Mouse (Mus musculus) liver, embryonic 12.5 days (tissue): ENCODE data around the gene Uox. TPM values are rescaled to one million over a fixed set of nuclear protein-coding genes. Genes with fewer than 3 reads are reported as not detected.

Source experiments
- ATAC-seq: fragments of 200-750 bp; cut with Nextera tagmentation; 2 replicates; pipeline ENCODE4 v1.8.0; 2017; ENCODE audit warnings: moderate number of reproducible peaks, mild to moderate bottlenecking, moderate library complexity
- H3K27ac ChIP-seq: fragments of 300-500 bp; sonication (generic); 2 replicates; pipeline ENCODE4 v1.5.1; 2016; ENCODE audit warnings: mild to moderate bottlenecking
- H3K27me3 ChIP-seq: fragments of 300-500 bp; sonication (generic); replicated peaks from 2 replicates; pipeline ENCODE4 v1.6.1; 2016; ENCODE audit warnings: mild to moderate bottlenecking, moderate library complexity
- H3K36me3 ChIP-seq: fragments of 300-500 bp; sonication (generic); 2 replicates; pipeline ENCODE4 v1.6.1; 2016; ENCODE audit warnings: mild to moderate bottlenecking, moderate library complexity
- H3K4me1 ChIP-seq: fragments of 300-500 bp; sonication (generic); 2 replicates; pipeline ENCODE4 v1.6.1; 2016
- H3K4me2 ChIP-seq: fragments of 300-500 bp; sonication (generic); 2 replicates; pipeline ENCODE4 v1.6.1; 2016; ENCODE audit warnings: mild to moderate bottlenecking, moderate library complexity
- H3K4me3 ChIP-seq: fragments of 300-500 bp; sonication (generic); 2 replicates; pipeline ENCODE4 v1.5.1; 2016; ENCODE audit warnings: mild to moderate bottlenecking, moderate library complexity
- H3K9ac ChIP-seq: fragments of 300-500 bp; sonication (generic); 2 replicates; pipeline ENCODE4 v1.6.1; 2016; ENCODE audit warnings: mild to moderate bottlenecking, moderate library complexity
- H3K9me3 ChIP-seq: fragments of 300-500 bp; sonication (generic); replicated peaks from 2 replicates; pipeline ENCODE4 v1.6.1; 2016; ENCODE audit warnings: mild to moderate bottlenecking, moderate library complexity
- WGBS: fragments of 180-500 bp; shearing (Covaris S2); methylation state at CpG from one replicate; pipeline ENCODE4 v1.1.7; 2016; ENCODE audit not compliant: insufficient replicate concordance; 5-methylcytosine and 5-hydroxymethylcytosine counted together
- polyA plus RNA-seq: library from polyadenylated mRNA; unstranded; fragments of >200 nt; fragmentation: Nextera tagmentation; extraction: Ambion mirVana; gene quantifications from 2 replicates; pipeline ENCODE4 v1.2.1, GENCODE M21; 2016

Gene Uox
- polyA plus RNA-seq, 1 experiment from 2014 or later, result 0.87 TPM

GRCm38 (mm10) chr3:146611261-146611660, 41.0 kb downstream of the Uox start:
- no peaks in the 10 kb centered on the region for H3K27me3 ChIP-seq
- no peak overlapping the region for H3K9ac ChIP-seq
- H3K36me3 ChIP-seq, result no peaks in the 10 kb centered on the region
- no peak overlapping the region for H3K4me3 ChIP-seq
- no peak overlapping the region for H3K4me2 ChIP-seq
- H3K9me3 ChIP-seq, result no peaks in the 10 kb centered on the region
- H3K27ac ChIP-seq, result no peak overlapping the region
- peaks cover 6% of the 10 kb centered on the region for H3K4me1 ChIP-seq
- ATAC-seq, result no peak
- 75% methylated on average over 4 of the region's 4 CpGs for WGBS

- no peak overlapping the region for H3K4me3 ChIP-seq
- no peak overlapping the region for H3K27ac ChIP-seq
- H3K9ac ChIP-seq, result no peak overlapping the region
- no peak for ATAC-seq
- no peaks in the 10 kb centered on the region for H3K9me3 ChIP-seq
- H3K36me3 ChIP-seq, result no peaks in the 10 kb centered on the region
- H3K27me3 ChIP-seq, result no peaks in the 10 kb centered on the region
- WGBS, result 59% methylated on average over 4 of the region's 4 CpGs
- no peak overlapping the region for H3K4me2 ChIP-seq
- H3K4me1 ChIP-seq, result peaks cover 6% of the 10 kb centered on the region
Measured at GRCm38 (mm10) chr3:146611821-146612220, 41.6 kb downstream of the Uox start.

DNA sequence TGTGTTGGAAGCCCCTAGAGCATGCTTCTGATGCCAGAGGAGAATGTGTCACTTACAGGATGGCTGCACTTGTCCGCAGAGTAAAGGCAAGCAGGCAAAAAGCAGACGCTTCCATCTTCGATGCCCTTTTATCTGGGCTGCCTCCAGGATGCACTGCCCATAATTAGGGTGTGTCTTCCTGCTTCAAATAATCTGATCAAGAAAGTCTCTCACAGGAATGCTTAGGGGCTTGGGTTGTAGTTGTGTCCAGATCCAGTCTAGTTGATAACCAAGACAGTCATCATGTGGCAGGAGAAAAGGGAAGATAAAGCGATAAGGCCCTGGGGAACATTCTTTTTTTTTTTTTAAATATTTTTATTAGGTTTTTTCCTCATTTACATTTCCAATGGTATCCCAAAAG, 45.3 kb downstream of the Uox start, which contains the start of gene Dnase2b:
Gene Dnase2b (minus strand): TSS at position 101 of the 400 bp plus-strand sequence.
- 58% methylated on average over 4 of the region's 4 CpGs for WGBS

GRCm38 (mm10) chr3:146616533-146617283, 46.5 kb downstream of the Uox start:
- no peak overlapping the region for H3K9ac ChIP-seq
- no peaks in the 10 kb centered on the region for H3K9me3 ChIP-seq
- H3K4me3 ChIP-seq, result no peak overlapping the region
- peaks cover 19% of the 10 kb centered on the region for H3K4me1 ChIP-seq
- H3K4me2 ChIP-seq, result no peak overlapping the region
- H3K27ac ChIP-seq, result no peak overlapping the region
- no peaks in the 10 kb centered on the region for H3K36me3 ChIP-seq
- 62% methylated on average over 5 of the region's 5 CpGs for WGBS
- H3K27me3 ChIP-seq, result 0 out of 2 replicates have a peak, but pooled peaks cover 4% of the 10 kb centered on the region
- ATAC-seq, result no peak

More for the DNA sequence above, 45.3 kb downstream of the Uox start, which contains the start of gene Dnase2b:
- Histone ChIP-seq H3K27ac (no peak within 1 kb of the TSS), H3K4me3 (no peak within 1 kb of the TSS), H3K27me3 (no peaks in the 10 kb centered on the region), H3K9me3 (no peaks in the 10 kb centered on the region), H3K4me1 (peaks cover 19% of the 10 kb centered on the region), H3K36me3 (no peaks in the 10 kb centered on the region), H3K4me2 (no peak within 1 kb of the TSS), H3K9ac (no peak within 1 kb of the TSS)
- ATAC-seq, result no peak

- no peaks in the 10 kb centered on the region for H3K9me3 ChIP-seq
- 0 out of 2 replicates have a peak, but pooled peaks cover 4% of the 10 kb centered on the region for H3K27me3 ChIP-seq
- H3K4me1 ChIP-seq, result peaks cover 19% of the 10 kb centered on the region
- no peak overlapping the region for H3K27ac ChIP-seq
- H3K36me3 ChIP-seq, result no peaks in the 10 kb centered on the region
- 0 out of 2 replicates have a peak overlapping the region, but pooled peaks have one; percentile 1 for H3K4me2 ChIP-seq
- H3K9ac ChIP-seq, result no peak overlapping the region
- H3K4me3 ChIP-seq, result no peak overlapping the region
- peak; percentile 60 for ATAC-seq
Measured at GRCm38 (mm10) chr3:146617946-146618345, 47.7 kb downstream of the Uox start.

DNA sequence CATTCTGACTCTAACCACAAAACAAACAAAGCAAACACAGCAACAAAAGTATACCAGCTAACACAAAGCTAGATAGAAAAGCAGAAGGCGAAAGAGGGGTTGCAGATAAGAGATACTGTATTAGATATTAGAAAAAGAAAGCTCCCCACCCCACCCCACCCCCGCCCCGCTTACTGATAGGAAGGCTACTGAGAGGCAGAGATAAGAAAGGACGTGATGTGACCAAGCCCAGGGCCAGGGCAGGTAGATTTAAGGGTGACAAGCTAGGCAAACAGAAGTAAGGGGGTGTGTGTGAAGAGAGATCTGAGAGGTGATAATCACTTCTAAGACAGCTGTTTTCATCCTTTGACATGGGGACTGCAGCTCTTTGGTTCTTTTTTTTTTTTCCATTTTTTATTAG, 48.1 kb downstream of the Uox start:
- WGBS, result 30% methylated on average over 4 of the region's 4 CpGs

GRCm38 (mm10) chr3:146620101-146620500, 49.9 kb downstream of the Uox start:
- Histone ChIP-seq H3K27me3 (0 out of 2 replicates have a peak, but pooled peaks cover 4% of the 10 kb centered on the region), H3K9me3 (no peaks in the 10 kb centered on the region), H3K27ac (no peak overlapping the region), H3K4me2 (no peak overlapping the region), H3K36me3 (no peaks in the 10 kb centered on the region), H3K9ac (no peak overlapping the region), H3K4me3 (no peak overlapping the region), H3K4me1 (peaks cover 19% of the 10 kb centered on the region)
- no peak for ATAC-seq
- 71% methylated on average over 10 of the region's 10 CpGs for WGBS

More for the DNA sequence above, 48.1 kb downstream of the Uox start:
- 0 out of 2 replicates have a peak overlapping the region, but pooled peaks have one; percentile 1 for H3K4me2 ChIP-seq
- ATAC-seq, result peak; percentile 60
- H3K27me3 ChIP-seq, result 0 out of 2 replicates have a peak, but pooled peaks cover 4% of the 10 kb centered on the region
- no peak overlapping the region for H3K4me3 ChIP-seq
- no peaks in the 10 kb centered on the region for H3K9me3 ChIP-seq
- H3K27ac ChIP-seq, result no peak overlapping the region
- H3K36me3 ChIP-seq, result no peaks in the 10 kb centered on the region
- no peak overlapping the region for H3K9ac ChIP-seq
- peaks cover 19% of the 10 kb centered on the region for H3K4me1 ChIP-seq

GRCm38 (mm10) chr3:146620555-146621249, 50.5 kb downstream of the Uox start:
- H3K27me3 ChIP-seq, result 0 out of 2 replicates have a peak, but pooled peaks cover 4% of the 10 kb centered on the region
- H3K36me3 ChIP-seq, result no peaks in the 10 kb centered on the region
- peaks cover 13% of the 10 kb centered on the region for H3K4me1 ChIP-seq
- no peak for ATAC-seq
- 73% methylated on average over 14 of the region's 14 CpGs for WGBS
- H3K27ac ChIP-seq, result no peak overlapping the region
- H3K4me2 ChIP-seq, result no peak overlapping the region
- no peak overlapping the region for H3K9ac ChIP-seq
- no peaks in the 10 kb centered on the region for H3K9me3 ChIP-seq
- H3K4me3 ChIP-seq, result no peak overlapping the region

DNA sequence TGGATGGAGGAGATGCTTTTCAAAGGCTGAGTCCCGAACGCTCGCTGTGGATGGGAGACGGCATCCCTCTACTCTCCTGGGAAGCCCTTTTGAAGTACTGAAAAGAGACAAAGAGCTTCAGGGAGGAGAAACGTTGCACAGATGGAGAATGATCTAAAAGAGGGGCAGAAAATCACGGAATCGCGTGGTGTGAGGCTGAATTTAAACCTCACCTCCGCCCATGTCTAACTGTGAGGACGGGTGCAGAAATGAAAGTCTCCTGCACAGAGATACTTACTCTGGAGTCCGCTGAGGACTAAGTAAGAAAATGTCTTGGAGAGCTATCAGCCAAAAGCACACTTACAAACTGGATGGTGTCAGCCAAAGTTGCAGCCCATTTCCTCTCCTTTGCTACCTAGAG, 51.7 kb downstream of the Uox start:
- Histone ChIP-seq H3K27ac (no peak overlapping the region), H3K9ac (no peak overlapping the region), H3K9me3 (no peaks in the 10 kb centered on the region), H3K4me3 (no peak overlapping the region), H3K36me3 (no peaks in the 10 kb centered on the region), H3K4me1 (peaks cover 12% of the 10 kb centered on the region), H3K4me2 (no peak overlapping the region), H3K27me3 (0 out of 2 replicates have a peak, but pooled peaks cover 4% of the 10 kb centered on the region)
- 81% methylated on average over 11 of the region's 11 CpGs for WGBS
- no peak for ATAC-seq

DNA sequence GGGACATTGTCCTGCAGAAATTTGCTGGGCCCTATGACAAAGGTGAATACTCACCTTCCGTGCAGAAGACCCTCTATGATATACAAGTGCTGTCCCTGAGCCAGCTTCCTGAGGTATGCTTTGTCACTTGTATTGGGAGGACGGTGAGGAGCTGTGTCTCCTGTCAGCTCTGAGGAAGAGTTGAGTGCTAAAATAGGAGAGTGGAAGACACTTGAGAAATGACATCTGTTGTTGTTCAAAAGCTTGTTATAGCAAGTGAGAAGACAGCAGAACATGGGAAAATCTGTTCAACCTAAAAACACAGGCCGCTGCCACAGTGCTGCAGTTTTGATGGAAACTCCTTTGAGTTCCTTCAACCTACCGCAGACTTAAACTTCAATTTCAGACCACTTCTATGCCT, 55.5 kb downstream of the Uox start:
- Histone ChIP-seq H3K36me3 (no peaks in the 10 kb centered on the region), H3K4me2 (no peak overlapping the region), H3K4me3 (no peak overlapping the region), H3K27ac (no peak overlapping the region), H3K4me1 (0 out of 2 replicates have a peak, but pooled peaks cover 6% of the 10 kb centered on the region), H3K27me3 (0 out of 2 replicates have a peak, but pooled peaks cover 4% of the 10 kb centered on the region), H3K9me3 (no peaks in the 10 kb centered on the region), H3K9ac (no peak overlapping the region)
- 80% methylated on average over 4 of the region's 4 CpGs for WGBS
- no peak for ATAC-seq

DNA sequence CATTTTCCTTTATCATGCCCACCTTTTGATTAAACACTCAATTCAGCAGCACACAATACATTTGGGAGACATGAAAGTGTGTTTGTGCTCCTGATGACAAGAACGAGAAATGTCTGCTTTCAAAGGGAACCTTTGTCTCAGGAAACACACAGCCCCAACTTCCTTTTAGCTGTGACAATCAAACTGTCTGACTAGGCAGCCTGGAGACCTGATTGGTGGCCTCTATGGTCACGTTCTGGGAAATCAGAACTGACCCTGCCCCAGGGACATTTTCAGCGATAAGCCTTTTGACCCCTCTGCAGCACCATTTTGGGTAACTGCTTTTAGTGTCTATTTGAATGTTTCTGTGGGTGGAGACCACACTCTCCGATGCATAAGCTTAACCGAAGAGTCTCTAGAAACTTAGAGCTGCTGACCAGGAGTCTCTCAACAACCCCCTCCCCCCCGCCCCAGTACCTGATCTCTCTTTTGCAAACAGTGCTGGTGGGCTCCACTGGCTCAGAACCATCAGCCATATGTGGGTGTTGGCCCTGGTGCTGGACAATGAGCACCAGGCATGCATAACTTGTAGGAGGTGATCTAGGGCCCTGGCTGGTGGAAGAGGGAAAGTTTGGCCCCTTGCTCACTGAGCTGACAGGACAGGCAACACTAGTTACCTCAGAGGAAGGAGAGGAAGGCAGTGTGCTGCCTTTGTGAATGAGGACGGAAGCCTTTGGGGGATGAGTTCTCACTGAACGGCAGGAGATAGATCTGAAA, 58.2 kb downstream of the Uox start:
- H3K27ac ChIP-seq, result no peak overlapping the region
- ATAC-seq, result no peak

More for the DNA sequence above, 58.2 kb downstream of the Uox start:
- Histone ChIP-seq H3K9ac (no peak overlapping the region), H3K4me2 (no peak overlapping the region), H3K4me3 (no peak overlapping the region), H3K9me3 (no peaks in the 10 kb centered on the region), H3K27me3 (no peaks in the 10 kb centered on the region), H3K36me3 (no peaks in the 10 kb centered on the region), H3K4me1 (0 out of 2 replicates have a peak, but pooled peaks cover 6% of the 10 kb centered on the region)
- 40% methylated on average over 8 of the region's 8 CpGs for WGBS
